Mouse (Mus musculus): ENCODE results near the gene Scnn1a. TPM values are rescaled to one million over a fixed set of nuclear protein-coding genes. Genes with fewer than 3 reads are reported as not detected.

The Scnn1a gene
- total RNA-seq, 4 experiments from 2014 or later, result 0.46 to 0.80 (median 0.58) TPM

Other genes with a start within 250 kb of the Scnn1a start
- gene Chd4, start 224.7 kb upstream of the Scnn1a start, total RNA-seq (2022), result 100 to 1,000 TPM; 100 to 126 (median 113) TPM
- gene Nop2, start 188.8 kb upstream of the Scnn1a start, total RNA-seq (2022), result 10 to 100 TPM; 16.5 to 21.5 (median 20.3) TPM
- 10 to 100 TPM in 2 of 4 experiments, 1 to 10 TPM in 2; 5.2 to 11.9 (median 9.4) TPM for gene Iffo1, start 175.4 kb upstream of the Scnn1a start, total RNA-seq (2022)
- gene Gapdh, start 154.2 kb upstream of the Scnn1a start, total RNA-seq (2022), result 1,000 to 10,000 TPM; 4,410 to 5,784 (median 5,238) TPM
- 10 to 100 TPM; 14.3 to 18.7 (median 15.6) TPM for gene Ncapd2, start 129.0 kb upstream of the Scnn1a start, total RNA-seq (2022)
- 100 to 1,000 TPM; 313 to 324 (median 318) TPM for gene Mrpl51, start 128.9 kb upstream of the Scnn1a start, total RNA-seq (2022)
- 1 to 10 TPM; 5.2 to 7.7 (median 6.5) TPM for gene Vamp1, start 105.1 kb upstream of the Scnn1a start, total RNA-seq (2022)
- gene Tapbpl, start 88.8 kb upstream of the Scnn1a start, total RNA-seq (2022), result 1 to 10 TPM; 4.8 to 5.8 (median 5.4) TPM
- under 1 TPM in 3 of 4 experiments, not detected in 1; 0.22 to 0.84 (median 0.43) TPM for gene Cd27, start 83.6 kb upstream of the Scnn1a start, total RNA-seq (2022)
- gene Tuba3a, start 34.6 kb upstream of the Scnn1a start, total RNA-seq (2022), result not detected
- gene Ltbr, start 6.8 kb upstream of the Scnn1a start, total RNA-seq (2022), result 10 to 100 TPM; 24.4 to 26.2 (median 25.5) TPM
- 10 to 100 TPM; 50.4 to 54.8 (median 52.8) TPM for gene Tnfrsf1a, start 28.7 kb downstream of the Scnn1a start, total RNA-seq (2022)
- under 1 TPM in 2 of 4 experiments, not detected in 2; 0.06 to 0.09 TPM for gene Plekhg6, start 60.1 kb downstream of the Scnn1a start, total RNA-seq (2022)
- 10 to 100 TPM; 39.4 to 57.8 (median 46.4) TPM for gene Cd9, start 174.1 kb downstream of the Scnn1a start, total RNA-seq (2022)
- gene Vwf, start 226.1 kb downstream of the Scnn1a start, total RNA-seq (2022), result 100 to 1,000 TPM in 2 of 4 experiments, 10 to 100 TPM in 2; 82.6 to 137 (median 104) TPM

Data from heart, adult 8-10 months (tissue).